Mouse (Mus musculus) MEL (cell line): ENCODE results near the gene Leng1.

Experiments used
- EP300 ChIP-seq, 2 experiments: IDR thresholded peaks; 2 replicates each; pipeline ENCODE4 v1.6.1; 2011; ENCODE audit warnings: improper control_type of control experiment in 2 of 2, low read length in 2 of 2, low read depth in 1 of 2, mild to moderate bottlenecking in 1 of 2
- POLR2AphosphoS5 ChIP-seq: IDR thresholded peaks from 2 replicates; pipeline ENCODE4 v1.6.1; 2012; ENCODE audit warnings: low read depth, borderline replicate concordance, mild to moderate bottlenecking, inconsistent platforms, low read length, moderate library complexity, mixed read lengths
- RCOR1 ChIP-seq: IDR thresholded peaks from 2 replicates; pipeline ENCODE4 v1.6.1; 2012; ENCODE audit warnings: low read depth, mild to moderate bottlenecking, inconsistent platforms, low read length, improper control_type of control experiment

GRCm38 (mm10) chr7:3712264-3712942, 46.8 kb upstream of the Leng1 start:
- TF ChIP-seq RCOR1 (no peak), POLR2AphosphoS5 (no peak), EP300 (IDR thresholded peaks at IDR 0.05; ENCODE audit: low read depth in 1 of 2, low read length in 2 of 2) (no peak)
